ENCODE assay signal across 10 mouse cellular contexts in the genomic region with DNA sequence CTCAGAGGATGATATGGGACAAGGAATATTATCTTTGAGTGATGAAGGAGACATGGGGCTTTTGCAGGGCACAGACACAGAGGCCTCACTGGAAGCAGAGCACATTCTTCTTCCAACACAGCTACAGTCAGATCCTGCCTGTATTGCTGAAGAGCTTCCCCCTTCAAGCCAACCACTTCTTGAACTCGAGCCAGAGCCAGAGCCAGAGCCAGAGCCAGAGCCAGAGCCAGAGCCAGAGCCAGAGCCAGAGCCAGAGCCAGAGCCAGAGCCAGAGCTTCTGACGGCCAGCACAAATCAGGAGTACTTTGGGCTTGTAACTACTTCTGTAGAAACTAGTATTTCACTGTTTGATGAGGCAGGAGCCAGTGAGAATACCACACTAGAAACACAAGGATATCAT.
DNase-seq lines count a peak whose midpoint lies in the region; TF ChIP-seq lines count a peak whose summit lies in the region.
"Had no signal": no experiment of that assay in that cellular context is flagged by ENCODE, and none has a peak within 500 bp of the region (broad histone marks: within the 10 kb centered on the region; RNA-seq: fewer than 3 reads in every experiment).

No protein-coding gene starts in this region.

- no peak overlapping the region for H3K4me3 ChIP-seq in kidney, adult 2 months (ENCODE audit: insufficient read depth, low read depth, low read length)
- H3K4me3 ChIP-seq: erythroblast, embryonic 14.5 days had no signal

- TF ChIP-seq CTCF in kidney, adult 2 months (conservative IDR thresholded peaks at IDR 0.05; ENCODE audit: insufficient read depth, insufficient read length, low read depth, low read length) = no peak

- no peaks in the 10 kb centered on the region for H3K4me1 ChIP-seq in kidney, adult 2 months (ENCODE audit: control insufficient read depth, insufficient read depth, low read length)

- TF ChIP-seq POLR2A in kidney, adult 2 months (IDR thresholded peaks at IDR 0.05; ENCODE audit: low read depth, low read length) = no peak

- H3K36me3 ChIP-seq in kidney, adult 2 months (ENCODE audit: control insufficient read depth, insufficient read depth, low read length) = no peaks in the 10 kb centered on the region

- peak; percentile 45 for DNase-seq in kidney, adult 2 months
- DNase-seq in kidney, postnatal 4 days = no peak
- DNase-seq in urinary bladder, postnatal 25 days (ENCODE audit: low spot score) = peak; percentile 3
- no peak for DNase-seq in urinary bladder, postnatal 14 days (ENCODE audit: low spot score)
- DNase-seq in heart, adult 9 months (ENCODE audit: low spot score in 2 of 2) = peak; percentile 12 to 21
- no peak for DNase-seq in c-Kit-positive CD71-positive TER-119-positive erythroid progenitor cells, embryonic 14.5 days (ENCODE audit: low spot score)
- DNase-seq in MN1 (ENCODE audit: low spot score) = no peak
- DNase-seq in thymus, postnatal 25 days = no peak
- DNase-seq: lung, embryonic 14.5 days had no signal

- H3K27ac ChIP-seq in kidney, adult 2 months (ENCODE audit: insufficient read depth, low read depth, low read length) = no peak overlapping the region

- no peaks in the 10 kb centered on the region for H3K27me3 ChIP-seq in kidney, adult 2 months (replicated peaks; ENCODE audit: control insufficient read depth, insufficient read depth, low read length)

- WGBS in kidney, adult 2 months = 73% methylated on average over 2 of the region's 2 CpGs

Comparison
In these comparisons a context has a peak if more than half of its experiments do, and no peak if none do; other contexts are left out.
1. DNase-seq: peak in kidney, adult 2 months (single experiment), urinary bladder, postnatal 25 days (single experiment) and heart, adult 9 months (2 of 2); none in kidney, postnatal 4 days (0 of 2), urinary bladder, postnatal 14 days (single experiment), c-Kit-positive CD71-positive TER-119-positive erythroid progenitor cells, embryonic 14.5 days (single experiment), MN1 (single experiment) and thymus, postnatal 25 days (single experiment).